Mouse (Mus musculus) layer of hippocampus, postnatal 10 days (tissue): ENCODE measurements around the gene Tbx6. TPM values are rescaled to one million over a fixed set of nuclear protein-coding genes. Genes with fewer than 3 reads are reported as not detected.

Experiments
- DNase-seq, 2 experiments: peaks; one replicate each; pipeline ENCODE4 v3.0.0; 2021; ENCODE audit warnings: low spot score in 2 of 2
- total RNA-seq, 2 experiments: library from RNA; stranded (reverse); gene quantifications; 2 replicates each; pipeline ENCODE4 v1.2.3; 2021

Gene Tbx6
- total RNA-seq, 2 experiments from 2014 or later, result 0.62 to 0.69 TPM

- no peak for DNase-seq
These were observed 12.4 kb downstream of the Tbx6 start for GRCm38 (mm10) chr7:126793456-126794270.

GRCm38 (mm10) chr7:126794271-126794605 lies 13.0 kb downstream of the Tbx6 start:
- DNase-seq, result no peak

DNA sequence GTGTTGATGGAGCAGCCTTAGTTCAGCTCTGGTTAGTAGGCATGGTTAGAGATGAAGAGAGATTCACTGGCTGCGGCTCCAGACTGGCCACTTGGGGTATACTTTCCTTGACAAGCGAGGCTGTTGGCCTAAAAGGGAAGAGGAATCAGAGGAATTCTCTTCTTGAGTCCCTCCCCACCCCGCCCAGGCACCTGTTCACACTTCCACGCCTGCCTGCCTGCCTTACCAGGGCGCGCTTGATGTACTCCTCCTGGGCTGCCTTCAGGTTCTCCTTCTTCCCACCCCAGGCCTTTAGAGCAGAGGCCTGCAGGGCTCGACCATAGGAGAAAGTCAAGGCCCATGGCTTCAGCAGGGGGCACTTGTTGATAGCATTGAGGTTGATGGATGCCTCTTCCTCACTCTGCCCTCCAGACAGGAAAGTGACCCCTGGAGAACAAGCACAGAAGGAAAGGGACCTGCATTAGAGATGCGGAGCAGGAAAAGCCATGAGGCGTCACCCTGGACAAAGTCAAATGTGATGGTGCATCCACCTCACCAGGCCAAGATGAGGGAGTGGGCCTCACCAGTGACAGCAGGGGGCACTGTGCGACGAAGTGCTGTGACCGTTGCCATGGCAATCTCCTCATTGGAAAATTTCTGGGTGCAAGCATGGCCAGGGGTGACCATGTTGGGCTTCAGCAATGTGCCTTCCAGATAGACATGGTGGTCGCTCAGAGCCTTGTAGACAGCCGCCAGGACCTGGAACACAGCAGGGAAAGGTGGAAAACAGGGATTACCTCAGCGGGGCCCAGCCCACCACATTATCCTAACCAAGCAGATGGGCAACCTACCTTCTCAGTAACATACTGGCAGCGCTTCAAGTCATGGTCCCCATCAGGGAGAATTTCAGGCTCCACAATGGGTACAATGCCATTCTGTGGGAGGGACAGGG lies 14.4 kb downstream of the Tbx6 start:
- peak in 1 of 2 experiments; percentile 43 for DNase-seq

DNA sequence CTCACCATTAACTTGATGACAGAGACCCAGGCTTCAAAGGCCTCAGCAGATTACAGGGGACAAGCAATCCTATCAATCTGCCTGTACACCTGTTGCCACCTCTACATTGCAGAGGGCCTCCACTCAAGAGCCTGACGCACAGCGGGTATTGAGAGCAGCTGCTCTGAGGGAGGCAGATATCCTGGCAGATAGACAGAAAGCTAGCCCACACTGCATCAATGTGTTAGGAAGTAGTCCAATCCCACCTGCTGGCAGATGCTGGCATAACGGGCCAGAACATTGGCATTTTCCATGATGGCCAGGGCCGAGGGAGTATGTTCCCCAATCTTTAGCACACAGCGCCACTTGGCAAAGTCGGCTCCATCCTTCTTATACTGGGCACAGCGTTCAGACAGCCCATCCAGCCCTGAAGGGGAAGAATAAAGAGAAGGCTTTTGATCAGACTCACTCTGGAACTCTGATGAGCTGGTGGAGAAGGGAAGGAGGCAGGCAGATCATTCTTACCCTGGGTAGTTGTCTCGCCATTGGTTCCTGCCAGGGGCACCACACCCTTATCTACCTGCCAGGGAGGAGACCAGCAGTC lies 15.2 kb downstream of the Tbx6 start:
- DNase-seq, result peak in 1 of 2 experiments; percentile 51

DNA sequence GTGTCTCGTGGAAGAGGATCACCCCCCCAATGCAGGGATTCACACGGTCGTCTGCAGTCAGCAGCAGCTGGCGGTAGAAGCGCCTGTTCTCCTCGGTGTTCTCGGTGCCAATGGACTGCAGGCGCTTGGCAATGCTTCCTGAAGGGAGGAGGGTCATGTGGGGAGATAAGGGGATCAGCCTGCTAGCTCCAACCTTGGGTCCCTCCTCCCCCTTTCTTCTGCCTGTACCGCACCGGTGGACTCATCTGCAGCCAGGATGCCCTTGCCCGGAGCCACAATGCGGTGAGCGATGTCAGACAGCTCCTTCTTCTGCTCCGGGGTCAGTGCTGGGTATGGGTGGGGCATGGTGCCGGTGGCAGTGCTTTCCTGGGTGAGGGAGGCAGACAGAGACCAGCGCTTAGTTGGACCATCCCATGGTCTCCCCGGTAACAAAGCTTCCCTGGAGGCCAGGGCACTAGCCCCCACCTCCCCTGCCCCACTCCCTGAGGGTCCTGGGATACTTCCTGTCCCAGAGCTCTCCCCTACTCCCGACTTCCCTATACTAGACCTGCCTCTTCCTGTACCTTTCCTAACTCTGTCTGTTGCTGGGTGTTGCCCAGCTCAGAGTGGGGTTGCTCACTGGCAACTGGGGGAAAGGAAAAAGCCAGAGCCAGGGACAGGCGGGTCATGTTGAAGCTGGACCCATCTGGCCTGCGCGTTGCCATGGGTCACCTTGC lies 16.3 kb downstream of the Tbx6 start, which contains the start of gene Fam57b:
Gene Fam57b (plus strand): TSS at position 258 of the 716 bp plus-strand sequence.
- peak; percentile 34 to 44 for DNase-seq

- DNase-seq, result peak in 1 of 2 experiments; percentile 43
These were observed 17.1 kb downstream of the Tbx6 start for GRCm38 (mm10) chr7:126798127-126799049.

- DNase-seq, result peak; percentile 96 to 97
These were observed 17.8 kb downstream of the Tbx6 start for GRCm38 (mm10) chr7:126799050-126799467.

- peak in 1 of 2 experiments; percentile 84 for DNase-seq
These were observed 18.4 kb downstream of the Tbx6 start for GRCm38 (mm10) chr7:126799468-126800268.

DNA sequence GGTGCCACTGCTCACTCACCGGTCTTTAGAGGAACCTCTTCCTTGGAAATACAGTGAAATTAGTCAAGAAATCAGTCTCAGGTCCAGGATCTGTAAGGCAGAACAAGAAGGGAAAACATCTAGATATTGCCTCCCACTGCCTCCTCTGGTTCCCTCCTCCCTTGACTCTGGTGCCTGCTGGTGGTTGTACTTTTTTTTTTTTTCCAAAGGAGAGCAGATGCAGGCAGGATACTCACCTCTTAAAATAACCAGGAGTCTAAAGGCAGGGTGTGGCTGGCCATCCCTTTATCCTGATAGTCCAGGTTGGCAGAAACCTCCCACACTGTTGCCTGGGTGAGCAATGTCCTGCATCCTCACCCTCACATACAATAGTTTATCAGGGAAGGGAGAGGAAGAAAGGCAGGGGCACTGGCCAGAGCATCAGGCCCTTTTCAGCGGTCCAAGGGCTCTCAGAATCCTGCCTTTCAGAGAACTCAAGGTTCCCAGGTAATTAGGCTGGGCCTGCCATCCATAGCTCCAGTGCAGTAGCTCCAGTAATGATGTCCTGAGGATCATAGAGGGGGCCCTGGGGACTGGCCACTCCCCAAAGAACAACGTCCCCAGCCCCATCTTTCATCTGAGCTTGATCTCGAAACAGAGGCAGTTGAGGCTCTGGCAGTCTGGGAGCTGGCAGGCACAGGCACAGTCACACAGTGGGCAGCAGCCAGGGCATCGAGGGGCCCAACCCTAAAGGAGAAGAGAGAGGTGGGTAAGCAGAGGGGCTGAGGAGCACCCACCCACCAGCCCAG lies 19.2 kb downstream of the Tbx6 start:
- DNase-seq, result no peak

GRCm38 (mm10) chr7:126801057-126801422 lies 19.8 kb downstream of the Tbx6 start:
- no peak for DNase-seq

DNA sequence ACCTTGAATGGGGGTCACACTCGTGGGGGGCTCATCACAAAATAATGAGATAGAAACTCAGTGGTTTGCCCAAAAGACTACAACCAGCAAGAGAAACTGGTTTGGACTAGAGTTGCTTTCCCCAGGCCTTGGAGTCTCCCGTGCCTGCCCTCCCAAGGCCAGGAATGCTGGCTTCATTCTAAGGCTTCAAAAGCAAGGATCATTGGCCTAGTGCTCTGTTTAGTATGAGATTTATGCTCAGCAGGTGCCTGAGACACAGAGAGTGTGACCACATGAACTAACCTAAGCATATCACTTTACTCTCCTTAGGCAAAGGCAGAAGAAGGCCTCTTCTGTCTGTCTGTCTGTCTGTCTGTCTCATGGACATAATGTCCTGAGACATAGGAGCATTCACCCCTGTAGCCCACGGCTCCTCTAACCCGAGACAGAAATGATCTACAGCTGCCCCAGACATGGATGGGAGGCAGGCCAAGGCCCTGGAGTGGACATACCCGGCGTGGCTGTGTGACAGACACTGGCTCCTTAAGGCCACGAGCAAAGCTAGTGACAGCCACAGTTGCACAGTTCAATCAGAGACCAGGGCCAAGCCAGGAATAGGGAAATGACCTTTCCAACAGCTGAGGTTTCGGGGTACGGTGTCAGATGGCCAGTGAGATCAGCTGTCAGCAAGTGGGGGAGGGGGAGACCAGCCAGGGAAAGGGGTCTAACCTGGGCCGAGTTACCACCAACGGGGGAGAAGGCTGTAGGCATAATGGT lies 21.0 kb downstream of the Tbx6 start:
- DNase-seq, result no peak

GRCm38 (mm10) chr7:126803181-126803580 lies 21.9 kb downstream of the Tbx6 start:
- DNase-seq, result no peak

DNA sequence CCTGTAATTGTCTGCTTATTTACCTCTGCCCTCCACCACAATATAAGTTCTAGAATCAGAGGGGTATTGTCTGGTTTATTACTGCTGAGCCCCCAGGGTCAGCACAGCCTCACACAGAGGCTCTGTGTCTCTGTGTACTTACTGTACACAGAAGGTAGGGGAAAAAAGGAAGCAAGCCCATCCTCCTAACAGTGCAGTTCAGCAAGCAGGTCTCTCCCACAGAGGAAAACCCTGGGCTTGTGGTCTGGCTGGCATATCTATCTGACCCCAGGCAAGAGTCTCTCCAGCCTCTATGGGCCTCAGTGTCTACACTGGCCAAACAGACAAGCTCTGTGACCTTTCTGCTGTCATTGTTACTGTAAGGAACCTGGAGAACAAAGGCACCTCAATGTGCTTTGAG lies 22.5 kb downstream of the Tbx6 start:
- DNase-seq, result no peak

DNA sequence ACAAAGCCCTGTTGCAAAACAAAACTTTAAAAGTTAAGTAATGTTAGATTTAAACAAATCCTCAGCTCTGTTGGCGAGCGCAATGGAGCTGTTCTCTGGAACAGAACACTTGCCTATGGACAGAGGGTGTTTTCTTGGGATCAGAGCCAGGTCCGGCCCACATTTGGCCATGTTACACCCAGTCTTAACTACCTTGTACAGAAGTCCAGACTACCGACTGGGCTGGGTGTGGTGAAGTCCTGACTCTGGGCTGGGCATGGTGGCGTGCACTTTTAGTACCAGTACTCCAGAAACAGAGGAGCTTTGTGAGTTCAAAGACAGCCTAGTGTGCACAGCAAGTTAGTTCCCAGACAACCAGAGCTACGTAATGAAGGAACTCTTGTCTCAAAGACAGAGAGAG lies 25.7 kb downstream of the Tbx6 start:
- no peak for DNase-seq

- DNase-seq, result no peak
These were observed 26.1 kb downstream of the Tbx6 start for GRCm38 (mm10) chr7:126807405-126807804.

- DNase-seq, result peak; percentile 79 to 86
These were observed 27.6 kb downstream of the Tbx6 start for GRCm38 (mm10) chr7:126808703-126809455.
